Mouse (Mus musculus): Measurements from ENCODE around the gene Ankrd11.

DNA sequence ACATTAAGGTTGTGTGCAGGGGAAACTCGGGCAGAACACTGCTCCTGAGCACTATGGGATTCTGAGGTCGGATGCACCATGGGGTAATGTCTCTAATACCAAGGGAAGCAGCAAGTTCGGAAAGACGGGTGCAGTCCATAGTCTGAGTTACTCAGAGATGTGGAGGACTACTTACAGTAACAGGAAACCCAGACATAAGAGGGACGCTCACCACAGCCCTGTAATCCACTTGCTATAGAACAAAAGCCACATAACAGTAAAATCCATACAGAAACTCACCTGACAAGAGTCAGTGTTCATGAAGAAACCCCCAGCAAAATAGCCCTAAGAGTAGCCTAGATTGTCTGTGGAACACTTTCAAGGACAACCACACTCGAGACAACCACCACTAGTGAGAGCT lies 118.0 kb downstream of the Ankrd11 start:
- no peak for TF ChIP-seq CTCF (IDR thresholded peaks at IDR 0.05; ENCODE audit: low read depth)
- TF ChIP-seq EP300 (IDR thresholded peaks at IDR 0.05; ENCODE audit: low read depth): no peak
